Mouse (Mus musculus) testis, adult 10 weeks (tissue): ENCODE results near the gene 1700025F22Rik. TPM values are rescaled to one million over a fixed set of nuclear protein-coding genes. Genes with fewer than 3 reads are reported as not detected.

ENCODE experiments used
- polyA plus RNA-seq: library from polyadenylated mRNA; stranded (reverse); fragments of 350-450 nt; fragmentation: Illumina TruSeq; extraction: RNeasy Lipid Tissue Mini Kit (QIAGEN cat#74804); gene quantifications from one replicate; pipeline ENCODE4 v1.2.3, GENCODE M21; 2014; ENCODE audit warnings: low read depth, low replicate concordance

The 1700025F22Rik gene
- 438 TPM for polyA plus RNA-seq

DNA sequence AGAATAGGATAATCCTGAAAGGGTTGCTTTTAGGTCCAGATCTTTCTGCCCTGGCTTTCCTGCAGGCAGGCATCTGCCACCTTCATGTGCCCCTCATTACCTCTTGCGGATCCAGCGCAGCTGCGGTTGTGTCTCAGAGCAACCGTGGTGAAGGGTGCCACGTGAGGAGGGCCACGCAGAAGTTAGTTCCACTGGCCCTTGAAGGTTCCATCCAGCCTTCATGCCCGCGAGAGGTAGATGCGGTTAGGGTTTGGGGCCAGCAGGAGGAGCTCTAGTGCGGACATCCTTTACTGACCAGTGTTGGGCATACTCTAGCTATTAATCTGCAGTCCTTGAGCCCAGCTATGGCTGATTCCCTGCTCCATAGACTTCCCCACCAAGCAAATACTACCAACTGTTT lies at the start of gene 1700025F22Rik:
TSS of gene 1700025F22Rik (minus strand) at position 149 of the 400 bp plus-strand sequence.

DNA sequence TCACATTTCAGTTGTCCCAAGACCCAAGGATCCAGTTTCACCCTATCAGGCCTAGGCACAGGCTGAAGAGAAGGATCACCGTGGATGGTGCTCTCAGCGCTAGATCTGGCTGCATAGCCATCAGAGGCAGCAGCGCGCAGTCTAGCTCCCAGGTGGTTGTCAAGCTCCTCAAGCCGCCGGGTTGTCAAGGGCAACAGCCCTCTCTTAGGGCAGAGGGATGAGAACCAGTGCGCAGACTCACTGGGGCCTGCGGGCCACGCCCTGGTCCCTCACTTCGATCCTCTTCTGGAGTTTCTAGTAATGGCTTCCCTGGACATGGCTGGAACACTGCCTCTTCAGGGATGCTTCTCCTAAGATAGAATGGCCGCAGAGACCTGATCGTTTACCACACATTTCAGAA lies 31.4 kb upstream of the 1700025F22Rik start, which contains the start of gene Ms4a13:
TSS of gene Ms4a13 (minus strand) at position 192 of the 400 bp plus-strand sequence.

DNA sequence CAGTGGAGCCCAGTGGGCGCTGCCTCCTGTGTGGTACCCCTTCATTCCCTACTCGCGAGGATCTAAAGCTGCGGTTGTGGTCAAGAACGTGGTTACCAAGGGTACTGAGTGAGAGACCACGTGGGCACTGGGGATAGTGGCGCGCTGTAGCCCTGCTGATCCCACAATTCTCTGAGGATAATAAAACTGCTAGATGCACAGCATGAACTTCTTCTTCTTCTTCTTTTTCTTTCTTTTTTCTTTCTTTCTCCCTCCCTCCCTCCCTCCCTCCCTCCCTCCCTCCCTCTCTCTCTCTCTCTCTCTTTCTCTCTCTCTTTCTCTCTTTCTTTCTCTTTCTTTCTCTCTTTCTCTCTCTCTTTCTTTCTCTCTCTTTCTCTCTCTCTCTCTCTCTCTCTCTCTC lies 34.3 kb downstream of the 1700025F22Rik start, which contains the start of gene 1700017D01Rik:
TSS of gene 1700017D01Rik (minus strand) at position 101 of the 400 bp plus-strand sequence.

Other genes starting within 250 kb of the 1700025F22Rik start
- not detected for gene Zp1, start 244.7 kb downstream of the 1700025F22Rik start, polyA plus RNA-seq
- 0.27 TPM for gene Ptgdr2, start 228.2 kb downstream of the 1700025F22Rik start, polyA plus RNA-seq
- 4.6 TPM for gene Ccdc86, start 216.1 kb downstream of the 1700025F22Rik start, polyA plus RNA-seq
- 0.42 TPM for gene Ms4a10, start 190.7 kb downstream of the 1700025F22Rik start, polyA plus RNA-seq
- gene Ms4a15, start 172.1 kb downstream of the 1700025F22Rik start, polyA plus RNA-seq = not detected
- gene Ms4a18, start 147.3 kb downstream of the 1700025F22Rik start, polyA plus RNA-seq = 2.0 TPM
- gene Ms4a8a, start 84.2 kb downstream of the 1700025F22Rik start, polyA plus RNA-seq = 0.20 TPM
- gene 1700017D01Rik, start 34.4 kb downstream of the 1700025F22Rik start, polyA plus RNA-seq = 685 TPM
- gene Ms4a13, start 31.4 kb upstream of the 1700025F22Rik start, polyA plus RNA-seq = 489 TPM
- not detected for gene Ms4a12, start 67.1 kb upstream of the 1700025F22Rik start, polyA plus RNA-seq
- 0.45 TPM for gene Ms4a1, start 100.9 kb upstream of the 1700025F22Rik start, polyA plus RNA-seq
- 1,388 TPM for gene Ms4a5, start 118.6 kb upstream of the 1700025F22Rik start, polyA plus RNA-seq
- 959 TPM for gene Ms4a14, start 149.1 kb upstream of the 1700025F22Rik start, polyA plus RNA-seq
- gene Ms4a7, start 170.8 kb upstream of the 1700025F22Rik start, polyA plus RNA-seq = 2.5 TPM
- 1.9 TPM for gene Ms4a4a, start 210.2 kb upstream of the 1700025F22Rik start, polyA plus RNA-seq
- 0.39 TPM for gene Ms4a4c, start 239.4 kb upstream of the 1700025F22Rik start, polyA plus RNA-seq